Mouse (Mus musculus): Measurements from ENCODE around the gene Lrrc3c. TPM values are rescaled to one million over a fixed set of nuclear protein-coding genes. Genes with fewer than 3 reads are reported as not detected.

Lrrc3c gene
- polyA plus RNA-seq, 1 experiment: not detected

DNA sequence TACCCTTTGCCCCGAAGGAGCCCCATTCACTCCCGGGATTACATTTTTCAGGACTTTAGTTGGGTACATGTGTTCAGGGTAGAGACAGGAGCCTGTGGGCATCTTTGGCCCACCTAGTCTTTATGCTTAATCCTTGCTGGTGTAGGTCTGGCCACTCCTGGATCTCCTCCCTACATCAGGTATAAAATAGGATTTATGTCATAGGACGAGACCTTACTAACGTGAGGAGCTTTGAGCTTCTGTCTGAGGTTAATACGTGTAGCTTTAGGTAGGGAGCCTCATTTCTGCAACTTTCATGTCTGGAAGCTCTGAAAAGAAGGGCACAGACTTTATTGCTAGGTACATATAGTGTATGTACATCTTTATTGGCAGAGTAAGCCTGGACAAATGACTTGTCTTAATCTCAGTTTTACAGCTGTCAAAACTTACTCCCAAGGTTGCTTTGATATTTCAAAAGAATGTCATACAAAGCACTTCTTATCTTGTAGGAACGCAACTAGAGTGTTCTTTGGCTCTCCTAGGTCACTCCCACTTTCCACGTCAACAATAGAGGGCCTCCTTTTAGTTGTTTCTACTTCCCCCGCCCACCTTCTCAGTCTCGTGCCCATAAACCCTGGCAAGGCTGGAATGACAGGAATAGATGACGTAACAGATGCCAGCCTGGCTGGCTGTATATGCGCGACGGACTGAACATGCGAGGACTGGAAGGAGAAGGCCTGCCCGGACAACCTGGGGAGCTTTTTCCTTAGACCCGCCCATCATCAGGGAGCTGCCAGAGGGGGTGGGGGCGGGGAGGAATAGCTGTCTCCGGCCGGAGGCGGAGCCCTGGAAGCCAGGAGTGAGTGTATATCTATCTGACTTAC is 10.2 kb upstream of the Lrrc3c start:
- TF ChIP-seq E2F4 (IDR thresholded peaks at IDR 0.05; ENCODE audit: insufficient read depth) (no peak), MYOD1 (IDR thresholded peaks at IDR 0.05; ENCODE audit: control insufficient read depth in 1 of 3, insufficient read length in 2 of 3, low read depth in 2 of 3) (no peak), MYOG (IDR thresholded peaks at IDR 0.05; ENCODE audit: control insufficient read depth in 1 of 3, insufficient read depth in 1 of 3, insufficient read length in 2 of 3, low read depth in 2 of 3) (no peak), CEBPB (IDR thresholded peaks at IDR 0.05; ENCODE audit: insufficient read depth, poor library complexity, severe bottlenecking) (no peak), POLR2A (IDR thresholded peaks at IDR 0.05; ENCODE audit: insufficient read length, low read depth) (peak; percentile 28), MAX (IDR thresholded peaks at IDR 0.05; ENCODE audit: low read depth) (peak; percentile 60), TCF3 (IDR thresholded peaks at IDR 0.05; ENCODE audit: insufficient read length, low read depth) (no peak), POLR2AphosphoS2 (IDR thresholded peaks at IDR 0.05; ENCODE audit: insufficient read length, low read depth) (no peak), SRF (IDR thresholded peaks at IDR 0.05; ENCODE audit: control insufficient read depth, insufficient read length, low read depth) (no peak), USF1 (IDR thresholded peaks at IDR 0.05; ENCODE audit: low read depth) (peak; percentile 41)
- peaks cover 20% of the 10 kb centered on the region for H3K79me2 ChIP-seq (ENCODE audit: control insufficient read depth, insufficient read depth)
- H3K27me3 ChIP-seq (ENCODE audit: control insufficient read depth, insufficient read depth, insufficient read length): peaks cover 12% of the 10 kb centered on the region
- H3K4me2 ChIP-seq (ENCODE audit: low read depth): peak overlapping the region; percentile 87
- H3ac ChIP-seq (ENCODE audit: control insufficient read depth, insufficient read length): no peak overlapping the region
- peak overlapping the region; percentile 77 for H3K4me3 ChIP-seq
- peaks cover 5% of the 10 kb centered on the region for H3K36me3 ChIP-seq (ENCODE audit: control insufficient read depth, insufficient read depth)

GRCm38 (mm10) chr11:98588833-98589281 is 9.2 kb upstream of the Lrrc3c start:
- TF ChIP-seq TCF12 (IDR thresholded peaks at IDR 0.05; ENCODE audit: insufficient read depth, poor library complexity, severe bottlenecking) (no peak), E2F4 (IDR thresholded peaks at IDR 0.05; ENCODE audit: insufficient read depth) (no peak), TCF3 (IDR thresholded peaks at IDR 0.05; ENCODE audit: insufficient read length, low read depth) (no peak), SRF (IDR thresholded peaks at IDR 0.05; ENCODE audit: control insufficient read depth, insufficient read length, low read depth) (no peak), REST (IDR thresholded peaks at IDR 0.05; ENCODE audit: insufficient read depth, insufficient read length) (no peak), MYOD1 (IDR thresholded peaks at IDR 0.05; ENCODE audit: control insufficient read depth in 1 of 3, insufficient read length in 2 of 3, low read depth in 2 of 3) (no peak), CEBPB (IDR thresholded peaks at IDR 0.05; ENCODE audit: insufficient read depth, poor library complexity, severe bottlenecking) (no peak), MAX (IDR thresholded peaks at IDR 0.05; ENCODE audit: low read depth) (no peak), USF1 (IDR thresholded peaks at IDR 0.05; ENCODE audit: low read depth) (no peak), MYOG (IDR thresholded peaks at IDR 0.05; ENCODE audit: control insufficient read depth in 1 of 3, insufficient read depth in 1 of 3, insufficient read length in 2 of 3, low read depth in 2 of 3) (no peak), POLR2AphosphoS2 (IDR thresholded peaks at IDR 0.05; ENCODE audit: insufficient read length, low read depth) (no peak), POLR2A (IDR thresholded peaks at IDR 0.05; ENCODE audit: insufficient read length, low read depth) (no peak)
- peak overlapping the region; percentile 87 for H3K4me2 ChIP-seq (ENCODE audit: low read depth)
- peak overlapping the region; percentile 77 for H3K4me3 ChIP-seq
- peaks cover 13% of the 10 kb centered on the region for H3K27me3 ChIP-seq (ENCODE audit: control insufficient read depth, insufficient read depth, insufficient read length)
- H3K36me3 ChIP-seq (ENCODE audit: control insufficient read depth, insufficient read depth): no peaks in the 10 kb centered on the region
- no peak overlapping the region for H3ac ChIP-seq (ENCODE audit: control insufficient read depth, insufficient read length)
- peaks cover 20% of the 10 kb centered on the region for H3K79me2 ChIP-seq (ENCODE audit: control insufficient read depth, insufficient read depth)

DNA sequence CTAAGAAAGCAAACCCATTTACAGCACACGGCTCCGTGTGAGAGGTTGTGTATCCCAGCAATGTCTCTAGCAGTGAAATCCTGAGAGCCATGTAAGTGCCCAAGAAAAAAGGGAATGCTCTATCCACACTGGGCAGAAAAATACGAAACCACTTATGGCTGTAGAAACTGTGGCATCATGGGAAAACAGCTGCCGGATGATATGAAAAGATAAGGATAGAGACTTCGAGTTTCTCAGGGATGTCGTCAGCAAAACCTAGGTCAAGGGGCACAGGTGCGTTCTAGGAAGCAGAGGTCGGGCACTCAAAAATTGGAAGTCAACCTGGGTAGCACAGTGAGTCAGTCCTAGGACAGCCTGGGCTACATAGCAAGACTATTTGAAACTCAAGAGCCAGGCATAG is 8.8 kb upstream of the Lrrc3c start:
- H3K4me3 ChIP-seq: no peak overlapping the region
- H3K4me2 ChIP-seq (ENCODE audit: low read depth): peak overlapping the region; percentile 87
- TF ChIP-seq MYOG (IDR thresholded peaks at IDR 0.05; ENCODE audit: control insufficient read depth in 1 of 3, insufficient read depth in 1 of 3, insufficient read length in 2 of 3, low read depth in 2 of 3) (no peak), MAX (IDR thresholded peaks at IDR 0.05; ENCODE audit: low read depth) (no peak), REST (IDR thresholded peaks at IDR 0.05; ENCODE audit: insufficient read depth, insufficient read length) (no peak), CEBPB (IDR thresholded peaks at IDR 0.05; ENCODE audit: insufficient read depth, poor library complexity, severe bottlenecking) (no peak), POLR2A (IDR thresholded peaks at IDR 0.05; ENCODE audit: insufficient read length, low read depth) (no peak), TCF12 (IDR thresholded peaks at IDR 0.05; ENCODE audit: insufficient read depth, poor library complexity, severe bottlenecking) (no peak), TCF3 (IDR thresholded peaks at IDR 0.05; ENCODE audit: insufficient read length, low read depth) (no peak), E2F4 (IDR thresholded peaks at IDR 0.05; ENCODE audit: insufficient read depth) (no peak), SRF (IDR thresholded peaks at IDR 0.05; ENCODE audit: control insufficient read depth, insufficient read length, low read depth) (no peak), POLR2AphosphoS2 (IDR thresholded peaks at IDR 0.05; ENCODE audit: insufficient read length, low read depth) (no peak), MYOD1 (IDR thresholded peaks at IDR 0.05; ENCODE audit: control insufficient read depth in 1 of 3, insufficient read length in 2 of 3, low read depth in 2 of 3) (no peak), USF1 (IDR thresholded peaks at IDR 0.05; ENCODE audit: low read depth) (no peak)
- H3ac ChIP-seq (ENCODE audit: control insufficient read depth, insufficient read length): no peak overlapping the region
- no peaks in the 10 kb centered on the region for H3K36me3 ChIP-seq (ENCODE audit: control insufficient read depth, insufficient read depth)
- peaks cover 18% of the 10 kb centered on the region for H3K27me3 ChIP-seq (ENCODE audit: control insufficient read depth, insufficient read depth, insufficient read length)
- peaks cover 20% of the 10 kb centered on the region for H3K79me2 ChIP-seq (ENCODE audit: control insufficient read depth, insufficient read depth)

DNA sequence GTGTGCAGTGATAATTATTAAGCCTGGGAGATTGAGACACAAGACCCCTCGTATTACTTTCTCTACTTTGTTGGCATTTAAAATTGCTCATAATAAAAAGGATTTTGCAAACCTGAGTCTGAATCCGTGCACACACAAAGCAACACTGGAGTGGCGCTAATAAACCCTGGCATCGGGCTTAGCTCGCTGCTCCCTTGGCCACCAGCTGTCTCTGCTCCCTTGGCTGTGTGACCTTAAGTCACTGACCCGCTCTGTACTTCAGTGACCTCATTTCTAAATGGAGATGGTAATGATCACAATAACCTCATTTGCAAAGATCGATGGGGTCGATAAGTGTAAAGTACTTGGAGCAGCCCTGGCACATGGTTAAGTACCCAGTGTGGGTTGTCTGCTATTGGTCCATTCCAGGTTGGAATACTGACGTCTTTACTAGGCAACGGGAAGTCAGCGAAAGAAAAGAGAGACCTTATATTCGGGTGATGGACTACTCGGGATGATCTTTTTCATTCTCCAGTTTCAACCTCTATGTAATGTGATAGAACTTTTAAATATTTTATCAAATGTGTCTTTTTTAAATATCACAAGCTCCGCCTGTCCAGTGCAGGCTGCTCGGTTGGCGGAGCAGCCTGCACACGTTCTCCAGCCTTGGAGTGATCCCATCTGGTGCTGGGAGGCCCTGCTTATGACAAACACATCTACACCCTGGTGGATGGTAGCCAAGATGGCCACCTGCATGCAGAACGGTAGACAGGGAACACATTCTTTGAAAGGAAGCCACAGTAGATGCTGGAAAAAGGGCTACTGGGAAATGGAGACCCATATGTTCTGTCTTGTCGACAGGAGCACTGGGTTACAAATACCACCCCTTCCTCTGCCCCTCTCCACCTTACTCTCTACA is 7.3 kb upstream of the Lrrc3c start:
- Histone ChIP-seq H3K4me2 (ENCODE audit: low read depth) (no peak overlapping the region), H3K4me3 (no peak overlapping the region), H3K27me3 (ENCODE audit: control insufficient read depth, insufficient read depth, insufficient read length) (peaks cover 22% of the 10 kb centered on the region), H3ac (ENCODE audit: control insufficient read depth, insufficient read length) (no peak overlapping the region), H3K36me3 (ENCODE audit: control insufficient read depth, insufficient read depth) (no peaks in the 10 kb centered on the region), H3K79me2 (ENCODE audit: control insufficient read depth, insufficient read depth) (peaks cover 9% of the 10 kb centered on the region)
- TF ChIP-seq MYOG (IDR thresholded peaks at IDR 0.05; ENCODE audit: control insufficient read depth in 1 of 3, insufficient read depth in 1 of 3, insufficient read length in 2 of 3, low read depth in 2 of 3): peak in 2 of 3 experiments; percentile 42 to 64
- peak in 1 of 3 experiments; percentile 63 for TF ChIP-seq MYOD1 (IDR thresholded peaks at IDR 0.05; ENCODE audit: control insufficient read depth in 1 of 3, insufficient read length in 2 of 3, low read depth in 2 of 3)
- no peak for TF ChIP-seq SRF (IDR thresholded peaks at IDR 0.05; ENCODE audit: control insufficient read depth, insufficient read length, low read depth)
